Mouse (Mus musculus): ENCODE measurements around the gene Arhgap17.

DNA sequence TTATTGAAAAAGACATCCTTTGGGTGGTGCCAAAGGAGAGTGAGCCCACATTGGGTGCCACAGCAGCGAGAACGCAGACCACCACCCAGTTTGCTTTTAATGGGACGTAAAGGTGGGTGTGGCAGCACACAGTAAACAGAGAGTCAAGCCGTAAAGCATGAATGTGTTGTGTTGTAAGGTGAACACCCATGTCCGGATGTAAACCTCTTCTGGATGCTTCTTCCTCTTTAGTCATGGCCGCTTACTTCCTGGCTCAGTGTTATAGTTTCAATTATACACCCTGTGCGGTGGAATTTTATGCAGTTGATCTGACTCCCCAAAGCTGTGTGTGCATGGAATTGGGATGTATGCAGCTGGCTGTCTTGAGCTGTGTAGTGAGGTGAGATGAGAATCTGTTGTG, 127.5 kb downstream of the Arhgap17 start:
- TF ChIP-seq POLR2A (IDR thresholded peaks at IDR 0.05; ENCODE audit: borderline replicate concordance, extremely low read depth, low read depth, low read length) (no peak), CTCF (IDR thresholded peaks at IDR 0.05; ENCODE audit: insufficient read depth, low read length) (no peak)

Data from lung, adult 2 months (tissue).